Mouse (Mus musculus) testis, adult 2 months (tissue): ENCODE results near the gene Msmo1. TPM values are rescaled to one million over a fixed set of nuclear protein-coding genes. Genes with fewer than 3 reads are reported as not detected.

Source experiments
- H3K27ac ChIP-seq: fragments of 200-500 bp; 2 replicates; pipeline ENCODE4 v1.5.1; 2012; ENCODE audit warnings: low read depth, low read length; ENCODE audit not compliant: control insufficient read depth, insufficient read depth
- H3K27me3 ChIP-seq: fragments of 200-500 bp; 2 replicates; pipeline ENCODE4 v1.6.1; 2012; ENCODE audit warnings: mild to moderate bottlenecking, low read length, moderate library complexity; ENCODE audit not compliant: control insufficient read depth, insufficient read depth
- H3K36me3 ChIP-seq: fragments of 200-500 bp; 2 replicates; pipeline ENCODE4 v1.6.1; 2012; ENCODE audit warnings: mild to moderate bottlenecking, low read length; ENCODE audit not compliant: control insufficient read depth, insufficient read depth
- H3K4me1 ChIP-seq: fragments of 200-500 bp; 2 replicates; pipeline ENCODE4 v1.6.1; 2012; ENCODE audit warnings: low read length; ENCODE audit not compliant: control insufficient read depth, insufficient read depth
- H3K4me3 ChIP-seq: fragments of 200-500 bp; 2 replicates; pipeline ENCODE4 v1.5.1; 2012; ENCODE audit warnings: low read depth, mild to moderate bottlenecking, low read length, moderate library complexity, mixed read lengths; ENCODE audit not compliant: control insufficient read depth
- CTCF ChIP-seq: fragments of 200-500 bp; IDR thresholded peaks from 2 replicates; pipeline ENCODE4 v1.5.1; 2012; ENCODE audit warnings: low read depth, mild to moderate bottlenecking, inconsistent platforms, low read length, moderate library complexity; ENCODE audit not compliant: control insufficient read depth, insufficient read depth, insufficient replicate concordance
- POLR2A ChIP-seq: fragments of 200-500 bp; IDR thresholded peaks from 2 replicates; pipeline ENCODE4 v1.6.1; 2012; ENCODE audit warnings: low read depth, mild to moderate bottlenecking, inconsistent platforms, low read length, moderate library complexity; ENCODE audit not compliant: control insufficient read depth
- polyA plus RNA-seq: library from polyadenylated mRNA; depleted of rRNA; stranded (reverse); fragments of >200 nt; gene quantifications from 2 replicates; pipeline ENCODE4 v1.2.3, GENCODE M21; 2012; rRNA removed

Msmo1 gene
- polyA plus RNA-seq, 1 experiment: 9.9 TPM

GRCm38 (mm10) chr8:64690306-64690705 is 43.3 kb downstream of the Msmo1 start:
- TF ChIP-seq CTCF: no peak
- no peak overlapping the region for H3K4me3 ChIP-seq
- no peaks in the 10 kb centered on the region for H3K27me3 ChIP-seq
- H3K4me1 ChIP-seq: peaks cover 6% of the 10 kb centered on the region
- H3K27ac ChIP-seq: no peak overlapping the region
- H3K36me3 ChIP-seq: no peaks in the 10 kb centered on the region

- Histone ChIP-seq H3K27me3 (no peaks in the 10 kb centered on the region), H3K36me3 (no peaks in the 10 kb centered on the region), H3K4me1 (peaks cover 6% of the 10 kb centered on the region), H3K4me3 (no peak overlapping the region), H3K27ac (no peak overlapping the region)
- TF ChIP-seq POLR2A: no peak
Measured at GRCm38 (mm10) chr8:64688741-64689140, 44.9 kb downstream of the Msmo1 start.

- no peak for TF ChIP-seq POLR2A
- Histone ChIP-seq H3K4me3 (no peak overlapping the region), H3K27ac (no peak overlapping the region), H3K27me3 (no peaks in the 10 kb centered on the region), H3K4me1 (peaks cover 6% of the 10 kb centered on the region), H3K36me3 (no peaks in the 10 kb centered on the region)
Measured at GRCm38 (mm10) chr8:64688161-64688560, 45.4 kb downstream of the Msmo1 start.

- Histone ChIP-seq H3K27me3 (no peaks in the 10 kb centered on the region), H3K36me3 (no peaks in the 10 kb centered on the region), H3K4me3 (no peak overlapping the region), H3K27ac (no peak overlapping the region), H3K4me1 (no peaks in the 10 kb centered on the region)
- TF ChIP-seq POLR2A: no peak
Measured at GRCm38 (mm10) chr8:64682501-64682900, 51.1 kb downstream of the Msmo1 start.

- Histone ChIP-seq H3K4me1 (no peaks in the 10 kb centered on the region), H3K27me3 (no peaks in the 10 kb centered on the region), H3K27ac (no peak overlapping the region), H3K4me3 (no peak overlapping the region), H3K36me3 (no peaks in the 10 kb centered on the region)
- TF ChIP-seq CTCF (peak; percentile 33; the same call in 1 of the 2 replicates), POLR2A (no peak)
Measured at GRCm38 (mm10) chr8:64676381-64676780, 57.2 kb downstream of the Msmo1 start.

GRCm38 (mm10) chr8:64674951-64675585 is 58.5 kb downstream of the Msmo1 start:
- no peaks in the 10 kb centered on the region for H3K4me1 ChIP-seq
- no peak overlapping the region for H3K4me3 ChIP-seq
- H3K27ac ChIP-seq: no peak overlapping the region
- no peaks in the 10 kb centered on the region for H3K27me3 ChIP-seq
- TF ChIP-seq POLR2A (no peak), CTCF (no peak)
- no peaks in the 10 kb centered on the region for H3K36me3 ChIP-seq

- TF ChIP-seq CTCF (no peak), POLR2A (no peak)
- no peaks in the 10 kb centered on the region for H3K27me3 ChIP-seq
- no peaks in the 10 kb centered on the region for H3K4me1 ChIP-seq
- no peak overlapping the region for H3K27ac ChIP-seq
- H3K36me3 ChIP-seq: no peaks in the 10 kb centered on the region
- no peak overlapping the region for H3K4me3 ChIP-seq
Measured at GRCm38 (mm10) chr8:64672920-64673319, 60.7 kb downstream of the Msmo1 start.

GRCm38 (mm10) chr8:64671937-64672336 is 61.7 kb downstream of the Msmo1 start:
- Histone ChIP-seq H3K4me1 (no peaks in the 10 kb centered on the region), H3K27me3 (no peaks in the 10 kb centered on the region), H3K36me3 (no peaks in the 10 kb centered on the region), H3K27ac (no peak overlapping the region), H3K4me3 (no peak overlapping the region)
- TF ChIP-seq POLR2A (no peak), CTCF (no peak)

Other genes starting within 250 kb of the Msmo1 start
- gene Cpe, start 40.7 kb downstream of the Msmo1 start, polyA plus RNA-seq: 30.7 and 42.5 TPM in 2 replicates
- gene Klhl2, start 116.2 kb upstream of the Msmo1 start, polyA plus RNA-seq: 2.3 and 2.5 TPM in 2 replicates
- 19.9 TPM in 2 replicates for gene Tmem192, start 213.4 kb upstream of the Msmo1 start, polyA plus RNA-seq